Mouse (Mus musculus): ENCODE results near the gene Gm5414.

DNA sequence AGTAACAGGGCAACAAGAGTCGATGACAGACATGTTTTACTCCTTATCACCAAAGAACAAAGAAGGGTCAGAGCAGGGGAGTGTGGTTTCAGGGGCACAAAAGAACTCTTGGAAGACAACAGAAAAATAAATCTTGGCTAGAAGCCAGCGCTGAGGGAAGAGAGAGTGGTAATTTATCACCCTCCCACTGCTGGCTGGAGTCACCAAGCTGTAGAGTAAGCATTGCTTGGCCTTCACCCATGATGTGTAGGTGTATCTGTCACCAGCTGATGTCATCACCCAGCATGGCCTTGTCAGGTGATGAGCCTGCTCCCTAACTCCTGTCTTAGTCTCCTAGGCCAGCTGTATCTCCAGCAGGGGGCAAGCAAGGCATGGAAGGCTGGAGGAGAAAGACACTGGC is 43.5 kb downstream of the Gm5414 start:
- TF ChIP-seq CTCF (IDR thresholded peaks at IDR 0.05; ENCODE audit: low read depth): peak; percentile 48
- TF ChIP-seq EP300 (optimal IDR thresholded peaks at IDR 0.05): no peak

Data from stomach, postnatal 0 days (tissue).